Mouse (Mus musculus) gastrocnemius, adult 2 months (tissue): ENCODE data around the gene Mlec. TPM values are rescaled to one million over a fixed set of nuclear protein-coding genes. Genes with fewer than 3 reads are reported as not detected.
A peak's percentile ranks its signal among the peaks of the same experiment; 100 is the strongest.

Source experiments
- DNase-seq: peaks from one replicate; pipeline ENCODE4 v3.0.0; 2022
- H3K27ac ChIP-seq: fragments of 200-600 bp; 2 replicates; pipeline ENCODE4 v1.8.1; 2022; ENCODE audit warnings: mild to moderate bottlenecking
- H3K4me3 ChIP-seq: fragments of 200-600 bp; 2 replicates; pipeline ENCODE4 v1.8.1; 2022; ENCODE audit warnings: mild to moderate bottlenecking, moderate library complexity
- CTCF ChIP-seq: fragments of 200-600 bp; IDR thresholded peaks from 2 replicates; pipeline ENCODE4 v1.8.1; 2022; ENCODE audit warnings: antibody characterized with exemption, mild to moderate bottlenecking, moderate library complexity
- intact Hi-C: fragments of 180-260 bp; cut with DNase I; formaldehyde crosslinking; loops from one replicate; pipeline ENCODE4 v1.15.1; 2025
- total RNA-seq, 2 experiments: library from RNA; stranded (reverse); gene quantifications; 2 replicates each; pipeline ENCODE4 v1.2.3; 2021

The Mlec gene
- total RNA-seq, 2 experiments from 2014 or later = 138 to 200 TPM

- no peak for DNase-seq
- no peak overlapping the region for H3K27ac ChIP-seq
- H3K4me3 ChIP-seq = no peak overlapping the region
- TF ChIP-seq CTCF = no peak
- intact Hi-C loops = no loop called here
These were observed 32.1 kb upstream of the Mlec start for GRCm38 (mm10) chr5:115190081-115190480.

DNA sequence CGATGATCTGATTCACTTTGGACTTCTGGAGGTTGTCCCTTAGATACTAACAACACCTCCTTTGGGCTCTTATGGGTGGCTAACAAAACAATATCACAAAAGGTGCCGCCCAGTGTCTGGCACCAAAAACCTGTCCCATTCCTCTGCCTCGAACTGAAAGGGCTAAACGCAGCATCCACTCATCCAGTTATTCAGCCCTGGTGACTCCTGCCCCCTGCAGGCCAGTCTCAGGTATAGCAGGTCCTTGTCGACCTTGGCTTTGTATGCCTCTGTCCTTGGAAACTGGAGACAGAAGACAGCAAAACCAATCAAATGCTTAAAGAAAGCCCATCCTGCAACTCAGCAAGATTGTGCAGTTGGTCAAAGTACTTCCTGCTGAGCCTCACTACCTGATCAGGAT lies 30.8 kb upstream of the Mlec start:
- Histone ChIP-seq H3K27ac (no peak overlapping the region), H3K4me3 (no peak overlapping the region)
- TF ChIP-seq CTCF = peak; percentile 83
- DNase-seq = peak; percentile 45
- intact Hi-C loops = loop anchor here (5.0 kb wide), 2 partner anchors 158 to 212 kb away; partner anchors contain the start of gene Cox6a1

DNA sequence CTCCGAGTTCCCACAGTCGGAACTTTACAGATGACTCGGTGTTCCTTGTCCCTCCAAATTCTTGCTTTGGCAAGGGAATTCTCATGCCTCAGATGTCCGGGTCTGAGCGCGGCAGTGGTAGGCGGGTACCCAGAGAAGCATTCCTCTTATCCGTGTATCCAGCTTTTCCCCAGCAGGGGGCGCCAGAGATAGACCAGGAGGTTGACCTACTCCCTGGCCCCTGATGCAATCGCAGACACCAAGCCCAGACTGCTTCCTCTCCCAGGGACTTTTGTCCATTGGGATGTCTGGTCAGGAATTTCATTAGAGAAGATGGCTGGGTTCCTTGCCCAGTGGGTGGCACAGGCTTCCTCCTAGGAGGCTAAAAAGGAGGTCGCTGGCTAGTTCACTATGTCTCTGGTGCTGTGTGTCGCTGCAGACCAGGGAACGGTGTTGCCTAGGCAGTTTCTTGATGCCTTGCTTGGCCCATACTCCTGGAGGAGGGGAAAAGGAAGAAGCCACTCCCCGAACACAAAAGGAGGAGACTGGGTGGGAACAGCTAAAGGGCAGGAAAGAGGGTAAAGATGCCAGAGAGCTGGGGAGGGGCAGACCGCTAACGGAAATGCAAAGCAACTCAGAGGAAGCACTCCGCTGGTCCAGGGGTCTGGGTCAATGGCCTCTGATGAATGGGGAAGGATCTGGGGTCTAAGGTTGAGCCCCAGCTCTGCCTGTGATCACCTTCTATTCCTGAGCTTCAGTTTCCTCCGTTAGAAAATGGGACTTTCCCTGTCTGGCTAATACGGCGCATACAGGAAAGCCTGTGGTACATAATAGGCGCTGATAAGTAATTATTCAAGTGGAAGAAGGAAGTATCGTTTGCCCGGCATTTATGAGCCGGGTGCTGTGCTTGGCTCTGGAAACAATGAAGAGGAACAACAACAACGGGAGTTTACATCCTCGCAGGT lies 29.5 kb upstream of the Mlec start:
- peak; percentile 97 for DNase-seq
- Histone ChIP-seq H3K27ac (peak overlapping the region; percentile 77), H3K4me3 (peak overlapping the region; percentile 65)
- peak; percentile 99 for TF ChIP-seq CTCF
- intact Hi-C loops = loop anchor here (1.0 to 5.0 kb wide), 3 partner anchors 49 to 210 kb away; partner anchors contain the start of gene Cox6a1

DNA sequence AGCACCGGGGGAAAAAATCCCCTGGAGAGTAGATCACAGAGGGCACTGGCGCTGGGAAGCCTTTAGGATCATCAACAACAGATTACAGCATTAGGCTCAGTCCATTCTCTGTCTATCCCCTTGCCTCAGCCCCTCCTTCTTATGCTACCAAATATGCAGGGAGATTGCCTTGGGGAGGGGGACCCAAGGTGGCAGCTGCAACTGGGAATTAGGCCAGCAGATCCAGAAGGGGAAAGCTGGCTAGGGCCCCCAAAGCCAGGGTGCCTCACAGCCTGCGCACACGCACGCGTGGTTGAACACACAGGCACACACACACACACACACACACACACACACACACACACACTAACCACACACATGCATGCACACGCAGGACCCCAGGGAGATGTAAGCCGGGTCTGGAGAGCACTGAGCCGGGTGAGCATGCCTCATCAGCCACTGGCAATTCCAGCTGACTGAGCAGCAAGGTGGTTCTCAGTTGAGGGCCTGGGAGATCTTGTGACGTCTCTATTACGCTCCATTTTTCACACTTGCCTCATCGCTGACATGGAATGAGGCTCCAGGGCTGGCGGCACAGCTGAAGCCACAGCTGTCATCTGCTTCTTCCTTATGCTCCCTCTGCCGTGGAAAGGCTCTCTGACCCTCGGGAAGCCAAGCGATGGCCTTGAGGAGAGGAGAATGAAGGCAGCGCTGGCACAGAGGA lies 28.5 kb upstream of the Mlec start:
- intact Hi-C loops = loop anchor here (1.0 to 5.0 kb wide), 3 partner anchors 50 to 209 kb away; partner anchors contain the start of gene Cox6a1
- no peak for TF ChIP-seq CTCF
- Histone ChIP-seq H3K4me3 (peak overlapping the region; percentile 65), H3K27ac (peak overlapping the region; percentile 77)
- DNase-seq = no peak

GRCm38 (mm10) chr5:115184726-115185125 lies 26.7 kb upstream of the Mlec start:
- H3K4me3 ChIP-seq = peak overlapping the region; percentile 65
- DNase-seq = peak; percentile 53

GRCm38 (mm10) chr5:115183482-115183881 lies 25.5 kb upstream of the Mlec start:
- intact Hi-C loops = no loop called here
- TF ChIP-seq CTCF = no peak
- no peak overlapping the region for H3K4me3 ChIP-seq
- H3K27ac ChIP-seq = peak overlapping the region; percentile 67; the same call in 1 of the 2 replicates
- DNase-seq = no peak

More at GRCm38 (mm10) chr5:115184726-115185125, 26.7 kb upstream of the Mlec start:
- intact Hi-C loops = loop anchor here (5.0 kb wide), 2 partner anchors 163 to 207 kb away; partner anchors contain the start of gene Cox6a1
- H3K27ac ChIP-seq = peak overlapping the region; percentile 67
- no peak for TF ChIP-seq CTCF

- intact Hi-C loops = no loop called here
- no peak overlapping the region for H3K4me3 ChIP-seq
- no peak for TF ChIP-seq CTCF
- H3K27ac ChIP-seq = peak overlapping the region; percentile 67
- DNase-seq = no peak
These were observed 24.9 kb upstream of the Mlec start for GRCm38 (mm10) chr5:115182925-115183324.

DNA sequence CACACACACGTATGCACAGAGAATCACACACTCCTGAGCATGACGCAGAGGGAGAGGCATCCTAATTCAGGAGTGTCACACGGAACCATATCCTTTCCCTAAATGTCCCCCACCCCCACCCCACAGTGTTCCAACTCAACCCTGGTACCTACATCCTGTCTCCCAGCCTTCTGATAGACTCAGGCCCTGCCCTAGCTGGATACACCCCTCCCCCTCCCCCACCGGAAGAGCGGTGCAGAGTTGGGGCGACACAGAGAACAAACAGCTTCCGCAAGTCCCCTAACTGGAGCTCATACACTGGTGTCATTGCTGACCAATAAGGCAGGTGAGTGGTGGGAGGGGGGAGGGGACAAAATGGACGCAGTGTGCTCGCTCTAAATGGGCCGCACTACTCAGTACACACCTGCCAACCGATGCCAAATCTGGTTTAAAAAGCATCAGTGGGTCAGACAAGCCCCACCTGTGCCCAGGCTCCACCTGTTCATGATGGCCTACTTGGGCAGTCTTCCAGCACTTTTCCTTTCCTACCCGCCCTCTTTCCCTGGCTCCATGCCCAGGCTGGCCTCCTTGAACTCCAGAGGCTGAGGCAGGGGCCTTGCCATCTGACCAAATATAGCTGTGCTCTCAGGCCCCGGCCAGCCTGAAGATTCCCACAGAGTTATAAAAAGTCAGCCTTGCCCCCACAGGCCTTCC lies 23.4 kb upstream of the Mlec start:
- peak overlapping the region; percentile 67; the same call in 1 of the 2 replicates for H3K27ac ChIP-seq

DNA sequence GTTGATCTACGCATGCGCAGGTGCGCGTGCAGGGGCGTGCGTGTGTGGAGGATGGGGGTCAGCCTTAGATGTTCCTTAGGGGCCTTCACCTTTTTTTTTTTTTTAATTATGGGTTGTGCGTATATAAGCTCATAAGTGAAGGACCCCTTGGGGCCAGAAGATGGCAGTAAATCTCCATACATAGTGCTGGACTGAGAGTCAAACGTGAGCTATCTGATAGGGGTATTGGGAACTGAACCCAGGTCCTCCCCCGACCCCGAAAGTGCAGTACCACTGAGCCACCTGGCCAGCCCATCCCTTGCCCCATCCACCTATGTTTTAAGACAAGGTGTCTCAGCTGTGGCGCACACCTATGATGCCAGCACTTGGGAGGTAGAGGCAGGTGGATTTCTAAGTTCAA lies 21.6 kb upstream of the Mlec start:
- DNase-seq = no peak
- TF ChIP-seq CTCF = no peak
- Histone ChIP-seq H3K27ac (no peak overlapping the region), H3K4me3 (no peak overlapping the region)
- intact Hi-C loops = no loop called here

More for the DNA sequence above, 23.4 kb upstream of the Mlec start:
- intact Hi-C loops = no loop called here
- no peak overlapping the region for H3K4me3 ChIP-seq
- no peak for TF ChIP-seq CTCF
- peak; percentile 50 for DNase-seq

GRCm38 (mm10) chr5:115177866-115178265 lies 19.9 kb upstream of the Mlec start:
- no peak for DNase-seq
- no peak for TF ChIP-seq CTCF
- no peak overlapping the region for H3K4me3 ChIP-seq
- intact Hi-C loops = no loop called here
- no peak overlapping the region for H3K27ac ChIP-seq

DNA sequence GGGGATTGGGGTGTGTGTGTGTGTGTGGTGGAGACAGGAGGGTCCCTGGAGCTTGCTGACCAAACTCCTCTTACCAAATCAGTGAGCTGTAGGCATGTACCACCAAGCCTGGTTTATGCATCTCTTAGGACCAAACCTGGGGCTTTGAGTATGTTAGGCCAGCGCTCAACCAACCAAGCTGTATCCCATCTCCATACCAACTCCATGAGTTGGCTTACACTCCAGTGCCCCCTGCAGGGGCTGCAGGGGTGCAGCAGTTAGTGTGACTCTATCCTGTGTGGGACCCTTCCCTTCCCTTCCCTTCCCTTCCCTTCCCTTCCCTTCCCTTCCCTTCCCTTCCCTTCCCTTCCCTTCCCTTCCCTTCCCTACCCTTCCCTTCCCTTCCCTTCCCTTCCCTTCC lies 16.6 kb upstream of the Mlec start:
- no peak for DNase-seq
- intact Hi-C loops = no loop called here
- peak; percentile 50 for TF ChIP-seq CTCF
- no peak overlapping the region for H3K27ac ChIP-seq
- H3K4me3 ChIP-seq = no peak overlapping the region

GRCm38 (mm10) chr5:115170150-115170549 lies 12.2 kb upstream of the Mlec start:
- no peak for DNase-seq
- H3K27ac ChIP-seq = no peak overlapping the region
- intact Hi-C loops = no loop called here
- no peak overlapping the region for H3K4me3 ChIP-seq
- no peak for TF ChIP-seq CTCF
